Mouse (Mus musculus): ENCODE data around the gene Snn. TPM values are rescaled to one million over a fixed set of nuclear protein-coding genes. Genes with fewer than 3 reads are reported as not detected.
A peak's percentile ranks its signal among the peaks of the same experiment; 100 is the strongest.

Gene Snn
- polyA plus RNA-seq, 1 experiment, result 129 TPM

- Histone ChIP-seq H3K36me3 (ENCODE audit: control insufficient read depth, insufficient read depth, low read length) (peaks cover 20% of the 10 kb centered on the region), H3K27ac (ENCODE audit: insufficient read depth, low read length) (peak overlapping the region; percentile 95)
These were observed 31.3 kb downstream of the Snn start for GRCm38 (mm10) chr16:11092061-11092460.

GRCm38 (mm10) chr16:11092523-11092922 is 31.8 kb downstream of the Snn start:
- peak in 1 of 2 experiments; percentile 39 for DNase-seq (ENCODE audit: low read depth in 1 of 2, low spot score in 2 of 2)
- H3K27me3 ChIP-seq (ENCODE audit: control insufficient read depth, insufficient read depth, low read length), result no peaks in the 10 kb centered on the region
- WGBS, result 10% methylated on average over 3 of the region's 3 CpGs
- H3K27ac ChIP-seq (ENCODE audit: insufficient read depth, low read length), result peak overlapping the region; percentile 95
- TF ChIP-seq POLR2A (IDR thresholded peaks at IDR 0.05; ENCODE audit: low read depth, low read length) (peak; percentile 47; the same call in 1 of the 2 replicates), CTCF (IDR thresholded peaks at IDR 0.05; ENCODE audit: extremely low read depth, insufficient read depth, insufficient read length, insufficient replicate concordance) (no peak)
- peaks cover 34% of the 10 kb centered on the region; the same call in 1 of the 2 replicates for H3K4me1 ChIP-seq (ENCODE audit: control insufficient read depth, insufficient read depth, insufficient read length)
- H3K4me3 ChIP-seq (ENCODE audit: extremely low read depth, insufficient read depth, insufficient read length), result no peak overlapping the region
- H3K36me3 ChIP-seq (ENCODE audit: control insufficient read depth, insufficient read depth, low read length), result peaks cover 20% of the 10 kb centered on the region

More at GRCm38 (mm10) chr16:11092061-11092460, 31.3 kb downstream of the Snn start:
- H3K27me3 ChIP-seq (ENCODE audit: control insufficient read depth, insufficient read depth, low read length), result no peaks in the 10 kb centered on the region
- WGBS, result 51% methylated on average over 4 of the region's 4 CpGs
- no peak for DNase-seq (ENCODE audit: low read depth in 1 of 2, low spot score in 2 of 2)
- peaks cover 34% of the 10 kb centered on the region; the same call in 1 of the 2 replicates for H3K4me1 ChIP-seq (ENCODE audit: control insufficient read depth, insufficient read depth, insufficient read length)
- no peak overlapping the region for H3K4me3 ChIP-seq (ENCODE audit: extremely low read depth, insufficient read depth, insufficient read length)
- no peak for TF ChIP-seq CTCF (IDR thresholded peaks at IDR 0.05; ENCODE audit: extremely low read depth, insufficient read depth, insufficient read length, insufficient replicate concordance)
- no peak for TF ChIP-seq POLR2A (IDR thresholded peaks at IDR 0.05; ENCODE audit: low read depth, low read length)

GRCm38 (mm10) chr16:11093717-11094386 is 33.1 kb downstream of the Snn start:
- no peak for DNase-seq (ENCODE audit: low read depth in 1 of 2, low spot score in 2 of 2)
- peak overlapping the region; percentile 45; the same call in 1 of the 2 replicates for H3K27ac ChIP-seq (ENCODE audit: insufficient read depth, low read length)
- WGBS, result 84% methylated on average over 13 of the region's 13 CpGs
- TF ChIP-seq CTCF (IDR thresholded peaks at IDR 0.05; ENCODE audit: extremely low read depth, insufficient read depth, insufficient read length, insufficient replicate concordance) (no peak), POLR2A (IDR thresholded peaks at IDR 0.05; ENCODE audit: low read depth, low read length) (no peak)
- peaks cover 34% of the 10 kb centered on the region; the same call in 1 of the 2 replicates for H3K4me1 ChIP-seq (ENCODE audit: control insufficient read depth, insufficient read depth, insufficient read length)
- no peak overlapping the region for H3K4me3 ChIP-seq (ENCODE audit: extremely low read depth, insufficient read depth, insufficient read length)
- peaks cover 15% of the 10 kb centered on the region for H3K36me3 ChIP-seq (ENCODE audit: control insufficient read depth, insufficient read depth, low read length)
- H3K27me3 ChIP-seq (ENCODE audit: control insufficient read depth, insufficient read depth, low read length), result no peaks in the 10 kb centered on the region

- Histone ChIP-seq H3K4me1 (ENCODE audit: control insufficient read depth, insufficient read depth, insufficient read length) (peaks cover 9% of the 10 kb centered on the region; the same call in 1 of the 2 replicates), H3K27ac (ENCODE audit: insufficient read depth, low read length) (no peak overlapping the region), H3K27me3 (ENCODE audit: control insufficient read depth, insufficient read depth, low read length) (no peaks in the 10 kb centered on the region), H3K36me3 (ENCODE audit: control insufficient read depth, insufficient read depth, low read length) (peaks cover 3% of the 10 kb centered on the region; the same call in 1 of the 2 replicates), H3K4me3 (ENCODE audit: extremely low read depth, insufficient read depth, insufficient read length) (no peak overlapping the region)
- no peak for DNase-seq (ENCODE audit: low read depth in 1 of 2, low spot score in 2 of 2)
- TF ChIP-seq POLR2A (IDR thresholded peaks at IDR 0.05; ENCODE audit: low read depth, low read length), result no peak
- no peak for TF ChIP-seq CTCF (IDR thresholded peaks at IDR 0.05; ENCODE audit: extremely low read depth, insufficient read depth, insufficient read length, insufficient replicate concordance)
- WGBS, result 97% methylated on average over 3 of the region's 3 CpGs
These were observed 36.6 kb downstream of the Snn start for GRCm38 (mm10) chr16:11097301-11097700.

- Histone ChIP-seq H3K27me3 (ENCODE audit: control insufficient read depth, insufficient read depth, low read length) (no peaks in the 10 kb centered on the region), H3K27ac (ENCODE audit: insufficient read depth, low read length) (peak overlapping the region; percentile 63), H3K4me3 (ENCODE audit: extremely low read depth, insufficient read depth, insufficient read length) (no peak overlapping the region), H3K36me3 (ENCODE audit: control insufficient read depth, insufficient read depth, low read length) (peaks cover 3% of the 10 kb centered on the region; the same call in 1 of the 2 replicates), H3K4me1 (ENCODE audit: control insufficient read depth, insufficient read depth, insufficient read length) (peaks cover 6% of the 10 kb centered on the region; the same call in 1 of the 2 replicates)
- 81% methylated on average over 1 of the region's 1 CpGs for WGBS
- DNase-seq (ENCODE audit: low read depth in 1 of 2, low spot score in 2 of 2), result no peak
- TF ChIP-seq CTCF (IDR thresholded peaks at IDR 0.05; ENCODE audit: extremely low read depth, insufficient read depth, insufficient read length, insufficient replicate concordance), result no peak
- no peak for TF ChIP-seq POLR2A (IDR thresholded peaks at IDR 0.05; ENCODE audit: low read depth, low read length)
These were observed 44.2 kb downstream of the Snn start for GRCm38 (mm10) chr16:11104905-11105304.

GRCm38 (mm10) chr16:11109198-11109740 is 48.5 kb downstream of the Snn start:
- peaks cover 7% of the 10 kb centered on the region; the same call in 1 of the 2 replicates for H3K36me3 ChIP-seq (ENCODE audit: control insufficient read depth, insufficient read depth, low read length)
- TF ChIP-seq POLR2A (IDR thresholded peaks at IDR 0.05; ENCODE audit: low read depth, low read length) (no peak), CTCF (IDR thresholded peaks at IDR 0.05; ENCODE audit: extremely low read depth, insufficient read depth, insufficient read length, insufficient replicate concordance) (peak; percentile 9; the same call in 1 of the 2 replicates)
- no peak overlapping the region for H3K27ac ChIP-seq (ENCODE audit: insufficient read depth, low read length)
- H3K27me3 ChIP-seq (ENCODE audit: control insufficient read depth, insufficient read depth, low read length), result no peaks in the 10 kb centered on the region
- H3K4me1 ChIP-seq (ENCODE audit: control insufficient read depth, insufficient read depth, insufficient read length), result peaks cover 6% of the 10 kb centered on the region; the same call in 1 of the 2 replicates
- DNase-seq (ENCODE audit: low read depth in 1 of 2, low spot score in 2 of 2), result no peak
- no peak overlapping the region for H3K4me3 ChIP-seq (ENCODE audit: extremely low read depth, insufficient read depth, insufficient read length)
- WGBS, result 67% methylated on average over 4 of the region's 4 CpGs
